Mouse (Mus musculus): Measurements from ENCODE around the gene Olfr726. TPM values are rescaled to one million over a fixed set of nuclear protein-coding genes. Genes with fewer than 3 reads are reported as not detected.

Gene Olfr726
- total RNA-seq (2021), result not detected
- long read RNA-seq, experiment 1, result 0 reads
- long read RNA-seq, experiment 2, result 0 reads

- DNase-seq, result no peak
Measured at GRCm38 (mm10) chr14:50090853-50091252, at the start of gene Olfr726. Olfr726 (minus strand) TSS chr14:50090953.

GRCm38 (mm10) chr14:50122886-50123285 lies 32.1 kb upstream of the Olfr726 start, which contains the start of gene Olfr727:
Olfr727 (plus strand) TSS chr14:50123186.
- DNase-seq, result no peak

- no peak for DNase-seq
Measured at GRCm38 (mm10) chr14:50062733-50063104, 28.0 kb downstream of the Olfr726 start.

GRCm38 (mm10) chr14:50061955-50062732 lies 28.6 kb downstream of the Olfr726 start:
- DNase-seq, result peak; percentile 70

GRCm38 (mm10) chr14:50061590-50061954 lies 29.2 kb downstream of the Olfr726 start:
- DNase-seq, result no peak

GRCm38 (mm10) chr14:50061179-50061578 lies 29.6 kb downstream of the Olfr726 start:
- no peak for DNase-seq

GRCm38 (mm10) chr14:50040275-50040674 lies 50.5 kb downstream of the Olfr726 start, which contains the start of gene Olfr725:
Olfr725 (minus strand) TSS chr14:50040375.
- no peak for DNase-seq

Other genes starting within 250 kb of the Olfr726 start
- not detected for gene Olfr722, start 189.0 kb downstream of the Olfr726 start, total RNA-seq (2021)
- not detected for gene Olfr723, start 159.2 kb downstream of the Olfr726 start, total RNA-seq (2021)
- gene Olfr724, start 127.7 kb downstream of the Olfr726 start, total RNA-seq (2021), result not detected
- gene Olfr725, start 50.6 kb downstream of the Olfr726 start, total RNA-seq (2021), result not detected
- not detected for gene Olfr727, start 32.2 kb upstream of the Olfr726 start, total RNA-seq (2021)
- gene Olfr728, start 51.7 kb upstream of the Olfr726 start, total RNA-seq (2021), result not detected
- not detected for gene Olfr729, start 62.0 kb upstream of the Olfr726 start, total RNA-seq (2021)
- gene Olfr730, start 97.2 kb upstream of the Olfr726 start, total RNA-seq (2021), result not detected
- not detected for gene Olfr731, start 150.9 kb upstream of the Olfr726 start, total RNA-seq (2021)
- not detected for gene Olfr732, start 193.3 kb upstream of the Olfr726 start, total RNA-seq (2021)
- not detected for gene Olfr733, start 210.6 kb upstream of the Olfr726 start, total RNA-seq (2021)
- gene Olfr734, start 235.8 kb upstream of the Olfr726 start, total RNA-seq (2021), result not detected